In genomic region chr1:81744524-81744923, GRCm38 (mm10) we compare ENCODE assay signal across 9 mouse cellular contexts.
DNase-seq lines count a peak whose midpoint lies in the region; TF ChIP-seq lines count a peak whose summit lies in the region.
"Had no signal": no experiment of that assay in that cellular context is flagged by ENCODE, and none has a peak within 500 bp of the region (broad histone marks: within the 10 kb centered on the region; RNA-seq: fewer than 3 reads in every experiment).

No protein-coding gene starts in this region.

- no peak for TF ChIP-seq CTCF in cerebellum, adult 2 months (IDR thresholded peaks at IDR 0.05; ENCODE audit: borderline replicate concordance, insufficient read depth, low read depth, low read length)
- no peak for TF ChIP-seq CTCF in gastrocnemius, adult 2 months (IDR thresholded peaks at IDR 0.05)

- 43% methylated on average over 8 of the region's 8 CpGs for WGBS in cerebellum, adult 2 months

- intact Hi-C loops in gastrocnemius, adult 2 months (cut with DNase I) = no loop called here

- H3K27me3 ChIP-seq in cerebellum, adult 2 months (ENCODE audit: control insufficient read depth, insufficient read depth, low read length) = no peaks in the 10 kb centered on the region
- H3K27me3 ChIP-seq: megakaryocyte, embryonic 14.5 days had no signal

- no peak overlapping the region for H3K4me3 ChIP-seq in cerebellum, adult 2 months (replicated peaks; ENCODE audit: insufficient read depth, low read depth, low read length)
- no peak overlapping the region for H3K4me3 ChIP-seq in gastrocnemius, adult 2 months
- H3K4me3 ChIP-seq: megakaryocyte, embryonic 14.5 days had no signal

- H3K4me1 ChIP-seq in cerebellum, adult 2 months (ENCODE audit: control insufficient read depth, insufficient read depth, low read length) = no peaks in the 10 kb centered on the region
- H3K4me1 ChIP-seq: megakaryocyte, embryonic 14.5 days had no signal

- no peak overlapping the region for H3K27ac ChIP-seq in cerebellum, adult 2 months (ENCODE audit: insufficient read depth, low read length)
- H3K27ac ChIP-seq in gastrocnemius, adult 2 months = peak overlapping the region; percentile 46; the same call in 1 of the 2 replicates

- no peak for TF ChIP-seq POLR2A in cerebellum, adult 2 months (IDR thresholded peaks at IDR 0.05; ENCODE audit: borderline replicate concordance, insufficient read depth, low read length)

- DNase-seq in cerebellum, adult 2 months = peak; percentile 4 to 8
- DNase-seq in cerebellum, adult 8-10 months = no peak
- DNase-seq in adrenal gland, postnatal 25 days = peak; percentile 33
- DNase-seq in gastrocnemius, adult 2 months = peak; percentile 50
- peak; percentile 72 for DNase-seq in kidney, adult 9 months
- peak; percentile 53 for DNase-seq in lung, postnatal 10 days
- DNase-seq in retina, postnatal 7 days (ENCODE audit: low read depth, low spot score) = peak; percentile 0
- DNase-seq in thymus, postnatal 4 days = no peak

Comparison
In these comparisons a context has a peak if more than half of its experiments do, and no peak if none do; other contexts are left out.
1. DNase-seq: peak in cerebellum, adult 2 months (2 of 2), adrenal gland, postnatal 25 days (single experiment), gastrocnemius, adult 2 months (single experiment), kidney, adult 9 months (single experiment), lung, postnatal 10 days (single experiment) and retina, postnatal 7 days (single experiment); none in cerebellum, adult 8-10 months (single experiment) and thymus, postnatal 4 days (single experiment).